Mouse (Mus musculus) gastrocnemius, postnatal 4 days (tissue): ENCODE measurements around the gene Lzts3. TPM values are rescaled to one million over a fixed set of nuclear protein-coding genes. Genes with fewer than 3 reads are reported as not detected.
"Not testable (repeated sequence)": the region's sequence is repeated elsewhere in the genome, so short reads cannot be mapped to it uniquely, and the experiment has no call there.

Experiments used
- DNase-seq, 2 experiments: peaks; one replicate each; pipeline ENCODE4 v3.0.0; 2021 to 2022; ENCODE audit warnings: low spot score in 2 of 2, mixed read lengths in 2 of 2
- long read RNA-seq, 2 experiments: library from polyadenylated mRNA; stranded (forward); transcript quantifications; one replicate each; pipeline ENCODE4 v2.0.0; 2021
- total RNA-seq, 2 experiments: library from RNA; stranded (reverse); gene quantifications; 2 replicates each; pipeline ENCODE4 v1.2.3; 2021

The Lzts3 gene
- 1 to 10 TPM; 5.8 to 6.2 TPM for total RNA-seq
- long read RNA-seq, experiment 1, partial matches to known transcripts, result 2 of 4 reads
- long read RNA-seq, experiment 1, other reads (novel, unspliced or antisense), result 2 of 4 reads
- long read RNA-seq, experiment 2, full-length matches to known transcripts, result 1 of 4 reads
- long read RNA-seq, experiment 2, partial matches to known transcripts, result 0 of 4 reads
- long read RNA-seq, experiment 2, other reads (novel, unspliced or antisense), result 3 of 4 reads

DNA sequence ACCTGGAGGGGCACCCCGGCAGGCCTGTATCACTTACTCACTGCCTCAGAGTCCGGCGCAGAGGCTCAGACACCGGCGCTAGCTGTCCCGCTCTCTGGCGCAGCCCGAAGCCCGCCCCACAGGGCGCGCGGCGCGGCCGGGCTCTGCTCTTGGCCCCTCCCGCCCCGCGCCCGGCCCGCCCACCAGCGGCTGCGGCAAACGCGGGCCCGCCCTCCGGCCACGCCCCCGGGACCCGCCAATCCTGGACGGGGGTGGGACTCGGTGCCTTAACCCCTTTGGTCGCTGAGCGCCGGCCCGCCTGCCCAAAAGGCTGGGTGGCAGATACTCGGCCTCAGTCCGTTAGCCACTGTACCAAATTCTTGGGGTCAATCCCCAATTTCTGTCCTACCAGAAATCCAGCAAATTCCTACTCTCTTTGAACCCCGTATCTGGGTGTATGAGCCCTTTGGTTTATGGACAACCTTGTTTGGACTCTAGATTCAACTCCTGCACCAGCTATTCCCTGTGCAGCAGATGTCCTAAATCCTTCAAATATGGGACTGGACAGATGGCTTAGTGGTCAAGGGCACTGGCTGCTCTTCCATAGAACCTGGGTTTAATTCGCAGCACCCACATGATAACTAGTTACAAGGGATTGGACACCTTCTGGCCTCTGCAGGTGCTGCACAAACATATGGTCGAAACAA lies at the start of gene Lzts3:
Gene Lzts3 (minus strand): TSS at position 120 of the 686 bp plus-strand sequence.
- peak; percentile 95 to 97 for DNase-seq

DNA sequence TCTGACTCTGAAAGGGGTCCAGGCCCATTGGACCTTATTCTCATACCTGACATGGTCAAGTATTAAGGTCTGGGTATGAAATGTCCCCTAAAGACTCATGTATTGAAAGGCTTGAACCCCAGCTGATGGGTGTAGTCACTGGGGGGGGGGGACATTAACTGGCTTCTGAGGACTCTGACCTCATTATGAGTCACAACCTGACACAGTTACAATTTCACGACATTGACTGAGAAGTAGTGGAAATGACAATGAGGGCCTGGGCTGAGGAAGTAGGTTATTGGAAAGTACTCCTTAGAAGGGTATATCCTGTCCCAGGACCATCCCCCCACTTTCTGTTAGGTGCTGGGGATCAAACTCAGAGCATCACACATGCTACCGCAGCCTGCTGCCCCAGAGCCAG lies 46.4 kb upstream of the Lzts3 start:
- DNase-seq, result no peak

GRCm38 (mm10) chr2:130685426-130685825 lies 42.8 kb upstream of the Lzts3 start:
- no peak for DNase-seq

DNA sequence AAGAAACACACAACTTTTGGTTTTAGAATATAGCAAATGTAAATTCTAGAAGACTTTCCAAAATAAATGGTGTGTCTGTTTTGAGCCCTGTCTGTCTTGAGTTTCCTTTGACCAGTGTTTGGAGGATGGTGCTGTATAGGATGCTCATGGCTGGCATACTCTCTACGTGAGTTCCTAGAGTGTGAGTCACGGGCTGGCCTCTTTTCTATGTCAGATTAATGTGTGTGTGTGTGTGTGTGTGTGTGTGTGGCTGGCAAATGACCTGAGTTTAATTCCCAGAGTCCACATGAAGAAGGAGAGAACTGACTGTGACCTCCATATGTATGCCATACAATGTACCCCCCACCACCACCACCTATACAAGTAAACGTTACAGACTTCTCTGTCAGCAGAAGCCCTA lies 38.9 kb upstream of the Lzts3 start:
- DNase-seq, result no peak

- no peak for DNase-seq
Measured at GRCm38 (mm10) chr2:130679899-130680298, 37.3 kb upstream of the Lzts3 start.

DNA sequence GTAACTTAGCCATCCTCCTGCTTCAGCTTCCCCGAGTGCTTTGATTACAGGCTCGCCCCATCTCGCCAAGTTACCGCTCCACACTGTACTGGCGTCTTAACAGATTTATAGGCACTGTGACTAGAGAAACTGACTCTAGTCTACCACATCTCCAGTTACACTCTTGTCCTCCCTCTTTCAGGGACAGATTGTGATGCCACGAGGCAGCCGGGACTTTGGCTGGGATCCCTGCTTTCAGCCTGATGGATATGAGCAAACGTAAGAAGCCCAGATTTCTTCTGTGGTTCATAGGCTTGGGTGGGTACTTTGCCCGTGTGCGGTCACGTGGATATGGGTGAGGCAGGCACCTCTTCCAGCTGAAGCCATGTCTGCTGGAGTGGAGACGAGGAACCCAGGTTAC lies 36.6 kb upstream of the Lzts3 start:
- no peak for DNase-seq

- DNase-seq, result no peak
Measured at GRCm38 (mm10) chr2:130677211-130677610, 34.6 kb upstream of the Lzts3 start.

DNA sequence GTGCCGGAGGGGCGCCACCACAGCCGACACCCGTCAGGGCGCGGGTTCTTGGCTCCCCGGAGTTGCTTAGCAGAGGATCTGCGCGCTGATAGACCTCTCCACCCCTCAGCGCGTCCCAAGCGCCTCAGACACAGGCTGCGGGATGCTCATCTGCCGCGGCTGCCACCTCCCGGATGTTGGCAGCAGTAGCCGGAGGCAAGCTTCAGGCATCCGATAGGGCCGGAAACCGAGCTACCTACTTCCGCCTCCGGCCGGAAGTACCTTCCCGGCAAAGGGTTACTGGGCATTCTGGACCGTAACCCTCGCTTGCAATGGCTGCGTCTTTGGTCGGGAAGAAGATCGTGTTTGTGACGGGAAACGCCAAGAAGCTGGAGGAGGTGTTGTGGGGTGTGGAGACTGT lies 25.0 kb upstream of the Lzts3 start, which contains the start of gene Itpa:
Gene Itpa (plus strand): TSS at position 52 of the 400 bp plus-strand sequence.
- DNase-seq, result peak; percentile 72 to 85

GRCm38 (mm10) chr2:130664102-130664701 lies 21.6 kb upstream of the Lzts3 start, which contains the start of gene Ddrgk1:
Gene Ddrgk1, minus strand, starts transcription at chr2:130664659.
- DNase-seq, result peak; percentile 83 to 92

- DNase-seq, result no peak
Measured at GRCm38 (mm10) chr2:130663342-130663741, 20.7 kb upstream of the Lzts3 start.

- DNase-seq, result no peak
Measured at GRCm38 (mm10) chr2:130658530-130658929, 15.9 kb upstream of the Lzts3 start.

DNA sequence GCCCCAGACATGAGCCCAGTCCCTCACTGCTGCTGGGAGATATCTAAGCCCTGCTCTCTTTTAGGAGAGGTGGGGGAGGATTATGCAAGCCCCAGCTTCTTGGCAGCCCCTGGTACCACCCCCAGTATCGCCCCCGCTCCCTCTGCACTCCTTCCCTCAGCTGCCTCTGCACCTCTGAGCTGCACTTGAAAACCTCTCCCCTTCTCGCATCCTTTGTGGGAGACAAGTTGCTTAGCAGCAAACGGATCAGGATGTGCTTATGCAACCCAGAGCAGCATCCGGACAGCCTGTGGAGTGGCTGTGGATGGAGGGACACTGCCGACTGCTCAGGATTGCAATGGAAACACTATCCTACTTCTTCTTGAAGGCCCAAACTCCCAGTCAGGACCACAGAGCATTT lies 14.9 kb upstream of the Lzts3 start:
- no peak for DNase-seq

DNA sequence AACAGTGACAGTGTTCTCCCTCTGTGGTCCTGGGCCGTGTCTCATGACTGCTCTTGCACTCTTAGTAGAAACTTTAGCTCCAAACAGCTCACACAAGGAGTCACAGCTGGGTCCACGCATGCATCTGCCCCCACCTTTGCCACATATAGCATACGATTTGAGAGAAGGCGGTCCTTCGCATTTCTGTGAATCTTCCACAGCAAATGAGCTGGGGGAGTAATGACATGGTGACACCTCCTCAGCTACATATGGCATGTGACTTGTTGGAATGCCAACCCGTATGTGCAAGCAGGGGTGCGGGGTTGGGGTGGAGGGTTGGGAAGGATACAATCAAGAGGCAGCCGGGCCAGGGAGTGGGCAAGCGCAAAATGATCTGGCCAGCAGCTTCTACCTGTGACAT lies 13.9 kb upstream of the Lzts3 start:
- DNase-seq, result no peak

DNA sequence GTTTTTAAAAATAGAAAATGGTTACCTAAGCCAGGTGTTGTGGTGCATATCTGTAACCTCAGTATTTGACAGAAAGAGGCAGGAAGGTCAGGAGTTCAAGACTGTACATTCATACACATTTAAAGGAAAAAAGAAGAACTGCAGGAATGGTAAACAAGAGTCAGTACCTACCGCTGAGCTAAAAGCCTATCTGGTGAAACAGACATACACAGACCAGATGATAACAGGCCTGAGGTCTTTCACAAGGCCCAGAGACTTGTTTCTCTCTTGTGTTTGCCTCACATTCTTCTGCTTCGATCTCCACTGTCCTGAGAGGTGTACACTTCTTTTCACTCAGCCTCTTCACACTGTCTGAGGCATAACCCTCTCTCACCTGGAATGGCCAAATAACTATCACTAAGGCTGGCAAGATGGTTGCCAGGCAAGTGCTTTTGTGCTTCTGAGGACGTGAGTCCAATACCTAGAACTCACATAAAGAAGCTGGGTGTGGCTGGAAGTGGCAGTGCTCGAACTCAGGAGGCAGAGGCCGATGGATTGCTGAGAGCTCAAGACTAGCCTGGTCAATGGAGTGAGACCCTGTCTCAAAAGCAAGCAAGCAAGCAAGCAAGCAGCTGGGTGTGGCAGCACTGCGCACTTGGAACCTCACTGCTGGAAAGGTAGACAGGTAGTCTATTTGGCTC lies 13.2 kb upstream of the Lzts3 start:
- no peak for DNase-seq

- no peak for DNase-seq
Measured at GRCm38 (mm10) chr2:130653760-130654159, 11.2 kb upstream of the Lzts3 start.

- DNase-seq, result no peak
Measured at GRCm38 (mm10) chr2:130653303-130653702, 10.7 kb upstream of the Lzts3 start.

GRCm38 (mm10) chr2:130649028-130649427 lies 6.4 kb upstream of the Lzts3 start:
- DNase-seq, result not testable (repeated sequence)

GRCm38 (mm10) chr2:130645198-130645597 lies 2.6 kb upstream of the Lzts3 start:
- no peak for DNase-seq

DNA sequence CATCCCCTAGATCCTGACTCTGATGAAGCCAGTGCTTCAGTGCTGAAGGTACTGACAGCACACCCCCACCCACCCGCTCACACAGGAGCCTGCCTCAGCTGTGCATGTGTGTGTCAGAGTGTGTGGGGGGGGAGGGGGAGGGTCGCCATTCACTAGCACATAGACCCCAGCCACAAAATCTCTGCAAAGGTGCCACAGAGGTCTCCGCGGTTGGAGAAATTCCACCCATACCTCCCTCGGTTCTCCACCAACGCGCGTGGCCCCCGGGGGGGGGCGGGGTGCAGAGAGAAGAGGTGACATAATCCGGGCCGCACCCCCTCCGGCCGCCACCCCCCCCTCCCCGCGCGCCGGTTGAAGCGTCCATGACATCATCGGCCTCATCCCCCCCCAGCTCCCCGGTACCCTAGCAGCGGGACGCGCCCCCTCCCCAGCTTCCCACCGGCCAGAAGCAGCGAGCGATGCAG lies 374 bp downstream of the Lzts3 start:
- no peak for DNase-seq

DNA sequence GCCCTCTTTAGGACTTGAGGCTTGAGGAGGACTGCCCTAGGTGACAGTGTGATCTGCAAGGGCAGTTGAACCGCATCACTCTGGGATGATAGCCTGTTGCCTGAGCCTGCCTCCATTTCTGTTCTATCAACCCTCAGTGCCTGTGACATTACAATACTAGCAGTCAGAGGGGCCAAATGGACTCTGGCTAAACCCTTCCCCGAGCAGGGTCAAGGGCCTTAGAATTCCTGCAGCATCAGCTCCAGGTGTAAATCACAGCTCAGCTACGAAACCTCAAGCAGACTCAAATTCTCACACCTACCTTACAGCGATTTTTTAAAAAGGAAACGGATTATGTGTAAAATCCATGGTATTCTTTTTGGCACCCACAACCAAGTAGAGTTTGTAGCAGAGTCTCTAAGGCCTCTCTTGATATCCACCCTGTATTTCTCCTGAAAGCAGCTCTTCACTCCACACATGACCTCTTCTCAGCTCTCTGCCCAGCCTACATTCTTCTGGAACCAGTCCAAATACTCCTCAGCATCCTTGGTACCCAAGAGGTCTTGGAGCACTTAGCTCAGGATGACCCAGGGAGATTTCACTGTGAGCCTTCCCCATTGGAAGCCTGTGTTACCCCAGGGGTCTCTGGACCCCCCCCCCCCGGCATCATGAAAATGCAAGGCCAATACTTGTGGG lies 1.1 kb downstream of the Lzts3 start:
- no peak for DNase-seq

DNA sequence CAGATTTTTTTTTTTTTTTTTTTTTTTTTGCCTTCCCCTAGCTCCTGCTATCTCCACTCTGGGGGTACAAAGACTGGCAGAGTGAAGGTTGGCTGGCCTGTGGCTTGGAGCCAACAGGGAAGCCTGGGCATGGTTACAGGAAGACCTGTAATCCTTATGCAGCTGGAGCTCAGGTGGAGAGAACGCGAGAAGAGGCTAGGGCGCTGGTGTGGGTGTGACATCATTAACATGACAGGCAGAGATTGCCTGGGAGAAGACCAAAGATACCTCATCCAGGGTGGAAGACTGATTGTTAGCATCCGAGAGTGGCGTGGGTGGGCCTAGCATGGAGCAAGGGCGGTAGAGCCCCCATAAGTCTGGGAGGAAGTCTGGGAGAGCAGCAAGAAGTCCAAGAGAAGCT lies 3.3 kb downstream of the Lzts3 start:
- DNase-seq, result no peak
